Mouse (Mus musculus) megakaryocyte, embryonic 14.5 days (primary cell): ENCODE data around the gene Akr1b7.

ENCODE experiments used
- FLI1 ChIP-seq: IDR thresholded peaks from 2 replicates; pipeline ENCODE4 v1.6.1; 2012; ENCODE audit warnings: low read length, inconsistent platforms, mixed read lengths
- GATA1 ChIP-seq: IDR thresholded peaks from 3 replicates; pipeline ENCODE4 v1.6.1; 2012; ENCODE audit warnings: mixed read lengths, low read length, inconsistent platforms, borderline replicate concordance

- TF ChIP-seq GATA1 = no peak
- no peak for TF ChIP-seq FLI1
Measured at GRCm38 (mm10) chr6:34388420-34389156, 23.5 kb upstream of the Akr1b7 start.
